Comparison of ENCODE assay signal across 8 mouse cellular contexts in the genomic region with DNA sequence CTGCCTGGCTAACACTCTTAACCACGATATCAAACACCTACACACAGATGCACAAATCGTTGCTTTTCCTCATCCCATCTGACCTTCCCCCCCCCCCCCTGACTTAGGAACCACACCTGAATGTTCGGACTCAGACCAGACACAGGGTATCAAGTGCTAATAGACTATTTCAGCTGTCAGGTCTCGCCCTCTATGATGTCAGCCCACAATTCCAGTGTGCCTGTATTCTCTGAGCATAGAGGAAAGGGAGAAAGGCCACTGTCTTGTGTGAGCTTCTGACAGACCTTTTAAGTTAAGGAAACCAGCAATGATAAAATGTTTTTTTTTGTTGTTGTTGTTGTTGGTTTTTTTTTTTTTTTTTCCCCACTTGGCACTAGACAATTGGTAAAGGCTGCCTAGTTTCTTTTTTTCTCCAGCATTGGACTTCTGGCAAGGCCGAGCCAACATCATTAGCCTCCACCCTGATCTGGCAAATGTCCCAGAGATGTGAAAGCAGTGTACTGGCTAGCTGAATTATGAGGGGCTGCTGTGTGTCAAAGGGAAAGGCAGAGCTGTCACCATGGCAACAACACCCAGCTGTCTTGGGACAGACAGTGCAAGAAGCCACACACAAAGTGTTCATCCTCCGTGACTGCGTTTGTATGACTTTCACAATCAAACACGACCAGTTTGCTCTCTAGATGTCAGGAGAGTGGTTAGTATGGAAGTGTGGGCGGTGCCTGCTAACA. TPM values are rescaled to one million over a fixed set of nuclear protein-coding genes. Genes with fewer than 3 reads are reported as not detected.
DNase-seq lines count a peak whose midpoint lies in the region; ATAC-seq lines count a peak whose summit lies in the region.

No protein-coding gene starts in this region.

- peak overlapping the region; percentile 0; the same call in 1 of the 2 replicates for H3K4me3 ChIP-seq in intestine, embryonic 14.5 days (ENCODE audit: low read depth, low read length)
- peak overlapping the region; percentile 15; the same call in 1 of the 2 replicates for H3K4me3 ChIP-seq in midbrain, embryonic 15.5 days
- peak overlapping the region; percentile 21; the same call in 1 of the 2 replicates for H3K4me3 ChIP-seq in stomach, embryonic 16.5 days (replicated peaks; ENCODE audit: low read length)

- 32% methylated on average over 9 of the region's 9 CpGs for WGBS in intestine, embryonic 14.5 days
- WGBS in midbrain, embryonic 15.5 days = 33% methylated on average over 9 of the region's 9 CpGs
- 50% methylated on average over 9 of the region's 9 CpGs for WGBS in stomach, embryonic 16.5 days

- H3K9ac ChIP-seq in intestine, embryonic 14.5 days (ENCODE audit: low read length) = no peak overlapping the region
- H3K9ac ChIP-seq in midbrain, embryonic 15.5 days = 0 out of 2 replicates have a peak overlapping the region, but pooled peaks have one; percentile 1
- no peak overlapping the region for H3K9ac ChIP-seq in stomach, embryonic 16.5 days (ENCODE audit: low read length)

- DNase-seq in spleen, postnatal 36 days (ENCODE audit: low spot score in 2 of 2) = peak; percentile 37 to 41
- no peak for DNase-seq in spleen, postnatal 14 days (ENCODE audit: low spot score in 2 of 2)
- peak; percentile 80 for DNase-seq in embryo, embryonic 10 days (ENCODE audit: low spot score)
- DNase-seq in intestine, embryonic 14.5 days (ENCODE audit: low spot score) = peak; percentile 79
- DNase-seq in left cerebral cortex, postnatal 14 days (ENCODE audit: low spot score in 2 of 2) = peak; percentile 46 to 81

- H3K4me2 ChIP-seq in intestine, embryonic 14.5 days (ENCODE audit: low read length) = peak overlapping the region; percentile 33
- peak overlapping the region; percentile 32 for H3K4me2 ChIP-seq in midbrain, embryonic 15.5 days
- H3K4me2 ChIP-seq in stomach, embryonic 16.5 days (ENCODE audit: low read depth, low read length) = peak overlapping the region; percentile 24; the same call in 1 of the 2 replicates

- no peaks in the 10 kb centered on the region for H3K9me3 ChIP-seq in intestine, embryonic 14.5 days (ENCODE audit: control insufficient read depth, low read length)
- no peaks in the 10 kb centered on the region for H3K9me3 ChIP-seq in midbrain, embryonic 15.5 days
- no peaks in the 10 kb centered on the region for H3K9me3 ChIP-seq in stomach, embryonic 16.5 days (replicated peaks; ENCODE audit: control insufficient read depth, low read length)

- H3K4me1 ChIP-seq in intestine, embryonic 14.5 days (replicated peaks; ENCODE audit: control insufficient read depth, insufficient read depth, low read length) = peaks cover 5% of the 10 kb centered on the region; the same call in 1 of the 2 replicates
- peaks cover 14% of the 10 kb centered on the region for H3K4me1 ChIP-seq in midbrain, embryonic 15.5 days
- H3K4me1 ChIP-seq in stomach, embryonic 16.5 days (ENCODE audit: control insufficient read depth, insufficient read depth, low read length) = peaks cover 3% of the 10 kb centered on the region; the same call in 1 of the 2 replicates

- H3K36me3 ChIP-seq in intestine, embryonic 14.5 days (ENCODE audit: control insufficient read depth, insufficient read depth, low read length) = no peaks in the 10 kb centered on the region
- H3K36me3 ChIP-seq in midbrain, embryonic 15.5 days (replicated peaks) = no peaks in the 10 kb centered on the region
- H3K36me3 ChIP-seq in stomach, embryonic 16.5 days (ENCODE audit: control insufficient read depth, insufficient read depth, low read length) = no peaks in the 10 kb centered on the region

- ATAC-seq in granulocyte monocyte progenitor cell, adult 5-6 weeks (replicated peaks; ENCODE audit: poor library complexity, severe bottlenecking) = peak; percentile 95
- peak; percentile 92 for ATAC-seq in intestine, embryonic 14.5 days (replicated peaks; ENCODE audit: low FRiP score, low TSS enrichment, low read depth)
- peak; percentile 96 for ATAC-seq in midbrain, embryonic 15.5 days (replicated peaks)
- ATAC-seq in stomach, embryonic 16.5 days (ENCODE audit: insufficient read depth, low FRiP score) = peak; percentile 94

- intact Hi-C loops in left cerebral cortex, postnatal 14 days (cut with DNase I) = no loop called here

- H3K27me3 ChIP-seq in intestine, embryonic 14.5 days (replicated peaks; ENCODE audit: control insufficient read depth, insufficient read depth, low read length) = no peaks in the 10 kb centered on the region
- H3K27me3 ChIP-seq in midbrain, embryonic 15.5 days (replicated peaks) = no peaks in the 10 kb centered on the region
- no peaks in the 10 kb centered on the region for H3K27me3 ChIP-seq in stomach, embryonic 16.5 days (ENCODE audit: control insufficient read depth, insufficient read depth, low read length)

- peak overlapping the region; percentile 29; the same call in 1 of the 2 replicates for H3K27ac ChIP-seq in intestine, embryonic 14.5 days (ENCODE audit: low read depth)
- peak overlapping the region; percentile 65 for H3K27ac ChIP-seq in midbrain, embryonic 15.5 days
- H3K27ac ChIP-seq in stomach, embryonic 16.5 days (ENCODE audit: low read length) = peak overlapping the region; percentile 57

RNA-seq across cellular contexts. Expression of gene Lrrc72, which starts 46.0 kb away (rescaled TPM):
- total RNA-seq in granulocyte monocyte progenitor cell, adult 5-6 weeks (2014; fragmentation: Nextera tagmentation) = not detected in 2 replicates
- not detected in 2 replicates for total RNA-seq in granulocyte monocyte progenitor cell, adult 5-6 weeks (2017)
- not detected in 2 replicates for polyA plus RNA-seq in intestine, embryonic 14.5 days (2014; fragmentation: Nextera tagmentation; extraction: Ambion mirVana)
- total RNA-seq in left cerebral cortex, postnatal 14 days (2021) = not detected
- polyA plus RNA-seq in midbrain, embryonic 15.5 days (2015; fragmentation: Nextera tagmentation; extraction: Ambion mirVana) = 0.43 TPM in 1 of 2 replicates, not detected in the other
- polyA plus RNA-seq in stomach, embryonic 16.5 days (2015; fragmentation: Nextera tagmentation; extraction: Ambion mirVana) = not detected in 2 replicates

RNA-seq across cellular contexts. Expression of gene Bzw2, which starts 49.4 kb away (rescaled TPM):
- 133 and 156 TPM in 2 replicates for total RNA-seq in granulocyte monocyte progenitor cell, adult 5-6 weeks (2014; fragmentation: Nextera tagmentation)
- total RNA-seq in granulocyte monocyte progenitor cell, adult 5-6 weeks (2017) = 139 and 142 TPM in 2 replicates
- 235 and 249 TPM in 2 replicates for polyA plus RNA-seq in intestine, embryonic 14.5 days (2014; fragmentation: Nextera tagmentation; extraction: Ambion mirVana)
- 10 to 100 TPM; 72.2 to 78.2 TPM for total RNA-seq in left cerebral cortex, postnatal 14 days (2021)
- polyA plus RNA-seq in midbrain, embryonic 15.5 days (2015; fragmentation: Nextera tagmentation; extraction: Ambion mirVana) = 373 and 395 TPM in 2 replicates
- 175 and 181 TPM in 2 replicates for polyA plus RNA-seq in stomach, embryonic 16.5 days (2015; fragmentation: Nextera tagmentation; extraction: Ambion mirVana)

RNA-seq across cellular contexts. Expression of gene Ankmy2, which starts 50.3 kb away (rescaled TPM):
- 22.3 and 26.5 TPM in 2 replicates for total RNA-seq in granulocyte monocyte progenitor cell, adult 5-6 weeks (2014; fragmentation: Nextera tagmentation)
- total RNA-seq in granulocyte monocyte progenitor cell, adult 5-6 weeks (2017) = 23.0 and 25.3 TPM in 2 replicates
- 38.4 and 38.8 TPM in 2 replicates for polyA plus RNA-seq in intestine, embryonic 14.5 days (2014; fragmentation: Nextera tagmentation; extraction: Ambion mirVana)
- 10 to 100 TPM; 50.3 to 53.3 TPM for total RNA-seq in left cerebral cortex, postnatal 14 days (2021)
- polyA plus RNA-seq in midbrain, embryonic 15.5 days (2015; fragmentation: Nextera tagmentation; extraction: Ambion mirVana) = 67.8 and 77.3 TPM in 2 replicates
- 40.8 and 44.3 TPM in 2 replicates for polyA plus RNA-seq in stomach, embryonic 16.5 days (2015; fragmentation: Nextera tagmentation; extraction: Ambion mirVana)

Comparison
In these comparisons a context has a peak if more than half of its experiments do, and no peak if none do; other contexts are left out.
1. DNase-seq: peak in spleen, postnatal 36 days (2 of 2), embryo, embryonic 10 days (single experiment), intestine, embryonic 14.5 days (single experiment) and left cerebral cortex, postnatal 14 days (2 of 2); none in spleen, postnatal 14 days (0 of 2).
2. Peak in every context shown above with its lines, with median percentiles within 50 percentile points of each other: ATAC-seq, H3K27ac ChIP-seq, H3K4me2 ChIP-seq and H3K4me3 ChIP-seq.